Mouse (Mus musculus): ENCODE data around the gene Lpxn.

DNA sequence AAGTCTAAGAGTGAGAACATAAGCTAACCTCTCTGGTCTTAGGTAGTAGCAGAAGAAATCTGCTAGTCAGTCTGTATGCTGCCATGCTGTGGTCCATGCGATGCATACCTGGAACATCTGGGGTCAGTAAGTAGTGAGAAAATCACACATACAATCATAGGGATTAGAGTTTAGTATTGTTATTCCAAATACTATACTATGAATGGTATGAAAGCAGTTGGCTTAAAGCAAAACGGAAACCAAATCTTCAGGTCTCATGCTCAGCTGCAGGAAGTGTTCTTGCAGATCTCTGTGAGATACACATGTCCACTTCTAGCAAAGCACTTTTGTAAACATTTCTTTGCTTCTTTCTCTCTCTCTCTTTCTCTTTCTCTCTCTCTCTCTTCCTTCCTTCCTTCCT is 10.2 kb downstream of the Lpxn start:
- TF ChIP-seq SRF (IDR thresholded peaks at IDR 0.05; ENCODE audit: control insufficient read depth, insufficient read length, low read depth) (no peak), POLR2A (IDR thresholded peaks at IDR 0.05; ENCODE audit: insufficient read length, low read depth) (no peak), MAX (IDR thresholded peaks at IDR 0.05; ENCODE audit: low read depth) (no peak), MYOG (IDR thresholded peaks at IDR 0.05; ENCODE audit: control insufficient read depth in 1 of 3, insufficient read depth in 1 of 3, insufficient read length in 2 of 3, low read depth in 2 of 3) (no peak), E2F4 (IDR thresholded peaks at IDR 0.05; ENCODE audit: insufficient read depth) (no peak), MYOD1 (IDR thresholded peaks at IDR 0.05; ENCODE audit: control insufficient read depth in 1 of 3, insufficient read length in 2 of 3, low read depth in 2 of 3) (no peak), CEBPB (IDR thresholded peaks at IDR 0.05; ENCODE audit: insufficient read depth, poor library complexity, severe bottlenecking) (no peak), USF1 (IDR thresholded peaks at IDR 0.05; ENCODE audit: low read depth) (no peak), POLR2AphosphoS2 (IDR thresholded peaks at IDR 0.05; ENCODE audit: insufficient read length, low read depth) (no peak), TCF12 (IDR thresholded peaks at IDR 0.05; ENCODE audit: insufficient read depth, poor library complexity, severe bottlenecking) (no peak), TCF3 (IDR thresholded peaks at IDR 0.05; ENCODE audit: insufficient read length, low read depth) (no peak)
